Mouse (Mus musculus) hindbrain, embryonic 11.5 days (tissue): ENCODE measurements around the gene Ccdc69. TPM values are rescaled to one million over a fixed set of nuclear protein-coding genes. Genes with fewer than 3 reads are reported as not detected.

Experiments used
- ATAC-seq: fragments of 200-750 bp; cut with Nextera tagmentation; 2 replicates; pipeline ENCODE4 v1.8.0; 2017; ENCODE audit warnings: mild to moderate bottlenecking, moderate TSS enrichment, moderate library complexity; ENCODE audit not compliant: low FRiP score
- DNase-seq: peaks from one replicate; pipeline ENCODE4 v3.0.0-alpha.2; 2015; ENCODE audit warnings: low spot score
- H3K27ac ChIP-seq: fragments of 300-500 bp; sonication (generic); 2 replicates; pipeline ENCODE4 v1.5.1; 2014; ENCODE audit warnings: mild to moderate bottlenecking, low read depth, low read length
- H3K27me3 ChIP-seq: fragments of 300-500 bp; sonication (generic); 2 replicates; pipeline ENCODE4 v1.6.1; 2014; ENCODE audit warnings: mild to moderate bottlenecking, low read length, moderate library complexity, mixed read lengths; ENCODE audit not compliant: control insufficient read depth, insufficient read depth
- H3K36me3 ChIP-seq: fragments of 300-500 bp; sonication (generic); 2 replicates; pipeline ENCODE4 v1.6.1; 2014; ENCODE audit warnings: mild to moderate bottlenecking, low read length, moderate library complexity, mixed read lengths; ENCODE audit not compliant: control insufficient read depth, insufficient read depth
- H3K4me1 ChIP-seq: fragments of 300-500 bp; sonication (generic); replicated peaks from 2 replicates; pipeline ENCODE4 v1.6.1; 2014; ENCODE audit warnings: low read length, mixed read lengths; ENCODE audit not compliant: control insufficient read depth, insufficient read depth
- H3K4me2 ChIP-seq: fragments of 300-500 bp; sonication (generic); replicated peaks from 2 replicates; pipeline ENCODE4 v1.6.1; 2014; ENCODE audit warnings: mild to moderate bottlenecking, low read depth, low read length
- H3K4me3 ChIP-seq: fragments of 300-500 bp; sonication (generic); 2 replicates; pipeline ENCODE4 v1.5.1; 2014; ENCODE audit warnings: low read depth, low read length
- H3K9ac ChIP-seq: fragments of 300-500 bp; sonication (generic); 2 replicates; pipeline ENCODE4 v1.6.1; 2014; ENCODE audit warnings: low read depth, low read length
- H3K9me3 ChIP-seq: fragments of 300-500 bp; sonication (generic); 2 replicates; pipeline ENCODE4 v1.6.1; 2016; ENCODE audit warnings: low read length; ENCODE audit not compliant: control insufficient read depth
- WGBS: fragments of 180-500 bp; shearing (Covaris S2); extraction: QIAGEN DNeasy Blood & Tissue Kit; methylation state at CpG from one replicate; pipeline ENCODE4 v1.1.7; 2014; 5-methylcytosine and 5-hydroxymethylcytosine counted together
- polyA plus RNA-seq: library from polyadenylated mRNA; unstranded; fragments of >200 nt; fragmentation: Nextera tagmentation; extraction: Ambion mirVana; gene quantifications from 2 replicates; pipeline ENCODE4 v1.2.1, GENCODE M21; 2014

The Ccdc69 gene
- polyA plus RNA-seq, 1 experiment from 2014 or later: 0.36 TPM

DNA sequence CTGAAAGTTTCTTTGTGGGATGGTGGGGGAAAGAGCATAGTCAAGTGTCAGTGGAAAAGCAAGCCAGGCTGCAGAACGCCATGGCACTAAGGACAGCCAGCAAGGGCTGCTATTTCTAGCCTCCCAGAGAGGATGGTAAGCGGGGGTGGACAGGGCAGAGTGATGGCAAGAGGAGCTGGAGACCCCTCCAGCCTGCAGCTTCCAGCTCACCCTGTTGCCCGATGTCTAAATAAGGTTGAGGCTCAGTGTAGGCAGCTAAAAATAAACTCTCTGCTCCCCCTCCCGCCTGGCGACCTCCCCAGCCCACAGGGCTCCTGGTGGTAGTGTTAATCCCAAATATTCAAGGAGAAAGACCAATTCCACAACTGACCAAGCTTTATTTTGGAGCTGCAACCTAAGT is 7.5 kb upstream of the Ccdc69 start:
- no peak overlapping the region for H3K9ac ChIP-seq
- H3K27ac ChIP-seq: no peak overlapping the region
- ATAC-seq (no peak), DNase-seq (no peak)
- no peaks in the 10 kb centered on the region for H3K27me3 ChIP-seq
- H3K9me3 ChIP-seq: no peaks in the 10 kb centered on the region
- H3K4me2 ChIP-seq: no peak overlapping the region
- H3K36me3 ChIP-seq: no peaks in the 10 kb centered on the region
- WGBS: 61% methylated on average over 5 of the region's 5 CpGs
- H3K4me3 ChIP-seq: no peak overlapping the region
- no peaks in the 10 kb centered on the region for H3K4me1 ChIP-seq

DNA sequence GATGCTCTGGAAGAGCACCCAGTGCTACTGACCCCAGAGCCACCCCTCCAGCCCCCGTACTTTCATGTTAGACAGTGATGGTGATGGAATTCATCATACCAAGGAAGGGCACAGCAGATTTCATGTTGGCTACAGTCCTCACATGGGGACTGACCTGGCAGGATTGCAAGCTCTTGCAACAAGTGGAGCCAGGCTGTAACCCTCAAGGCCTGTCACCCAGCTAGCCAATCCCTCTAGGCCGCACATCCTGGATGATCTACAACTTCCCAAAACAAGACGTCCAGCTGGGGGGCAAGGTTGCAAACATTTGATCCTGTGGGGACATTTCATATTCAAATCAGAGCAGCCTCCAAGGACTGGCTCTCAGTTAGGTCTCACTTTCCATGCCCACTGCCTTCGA is 6.7 kb upstream of the Ccdc69 start:
- Histone ChIP-seq H3K9me3 (no peaks in the 10 kb centered on the region), H3K9ac (no peak overlapping the region), H3K36me3 (no peaks in the 10 kb centered on the region), H3K27ac (no peak overlapping the region), H3K27me3 (no peaks in the 10 kb centered on the region), H3K4me1 (no peaks in the 10 kb centered on the region), H3K4me3 (no peak overlapping the region), H3K4me2 (no peak overlapping the region)
- ATAC-seq (no peak), DNase-seq (no peak)
- WGBS: 83% methylated on average over 4 of the region's 4 CpGs

DNA sequence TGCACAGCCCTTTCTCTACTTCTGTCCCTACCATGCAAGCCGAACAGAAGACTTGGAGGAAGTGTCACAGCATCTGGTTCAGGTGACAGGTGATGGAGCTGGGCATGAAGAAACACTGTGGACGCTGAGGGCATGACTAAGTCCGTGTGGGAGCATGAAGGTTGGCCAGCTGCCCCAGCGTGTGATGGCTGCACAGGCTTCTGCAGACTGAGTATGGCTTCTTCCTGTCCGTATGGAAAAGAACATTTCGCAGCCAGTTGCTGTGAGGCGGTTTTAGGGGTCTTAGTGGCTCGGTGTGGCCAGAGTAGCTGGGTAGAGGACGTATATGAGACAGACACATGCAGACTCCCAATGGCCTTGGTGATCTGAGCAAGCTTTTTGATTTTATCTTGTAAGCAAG is 3.3 kb upstream of the Ccdc69 start:
- DNase-seq (no peak), ATAC-seq (no peak)
- Histone ChIP-seq H3K4me1 (no peaks in the 10 kb centered on the region), H3K27me3 (peaks cover 2% of the 10 kb centered on the region), H3K4me3 (no peak overlapping the region), H3K36me3 (no peaks in the 10 kb centered on the region), H3K27ac (no peak overlapping the region), H3K9ac (no peak overlapping the region), H3K9me3 (no peaks in the 10 kb centered on the region), H3K4me2 (no peak overlapping the region)
- 88% methylated on average over 9 of the region's 9 CpGs for WGBS

DNA sequence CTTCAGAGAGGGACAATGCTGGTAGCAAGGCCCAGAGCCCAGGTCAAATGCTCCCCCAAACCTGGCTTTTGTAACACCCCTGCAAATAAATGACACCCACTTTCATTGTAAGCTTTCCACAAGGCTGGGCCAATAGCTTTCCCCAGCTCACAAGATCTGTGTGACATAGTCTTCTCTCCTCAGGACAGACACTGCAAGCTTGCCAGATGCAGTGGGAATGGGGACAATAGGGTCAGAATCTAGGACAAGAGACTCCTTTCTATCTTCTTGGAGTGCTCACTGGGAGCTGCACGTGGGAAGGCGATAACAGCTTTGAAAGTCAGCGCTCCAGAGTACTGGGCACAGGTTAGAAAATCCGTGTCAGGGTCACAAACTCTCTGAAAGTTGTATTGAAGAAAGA is 1.2 kb upstream of the Ccdc69 start:
- ATAC-seq: no peak
- WGBS: 61% methylated on average over 4 of the region's 4 CpGs
- Histone ChIP-seq H3K9ac (no peak overlapping the region), H3K9me3 (no peaks in the 10 kb centered on the region), H3K27me3 (peaks cover 2% of the 10 kb centered on the region), H3K27ac (no peak overlapping the region), H3K4me2 (no peak overlapping the region), H3K4me3 (no peak overlapping the region), H3K4me1 (no peaks in the 10 kb centered on the region), H3K36me3 (no peaks in the 10 kb centered on the region)
- DNase-seq: no peak

DNA sequence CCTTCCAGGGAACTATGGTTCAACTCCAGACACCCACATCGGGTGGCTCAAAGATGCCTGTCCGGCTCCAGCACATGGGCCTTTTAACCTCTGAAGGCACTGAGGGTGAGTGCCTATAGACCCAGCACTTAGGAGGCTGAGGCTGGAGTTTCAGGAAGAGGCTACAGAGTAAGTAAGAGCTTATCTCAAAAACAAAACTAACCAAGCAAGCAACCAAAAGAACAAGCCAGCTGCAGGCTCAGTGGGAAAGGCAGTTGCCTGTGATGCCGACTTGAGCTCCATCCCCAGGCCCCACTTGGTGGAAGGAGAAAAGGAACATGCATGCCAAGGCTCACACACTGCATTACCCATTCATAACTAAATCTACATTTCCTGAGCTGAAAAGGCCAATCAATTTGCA is 571 bp upstream of the Ccdc69 start:
- Histone ChIP-seq H3K27ac (no peak overlapping the region), H3K27me3 (peaks cover 2% of the 10 kb centered on the region), H3K4me1 (no peaks in the 10 kb centered on the region), H3K36me3 (no peaks in the 10 kb centered on the region), H3K9ac (no peak overlapping the region), H3K9me3 (no peaks in the 10 kb centered on the region), H3K4me3 (no peak overlapping the region), H3K4me2 (peak overlapping the region; percentile 77; the same call in 1 of the 2 replicates)
- 52% methylated on average over 3 of the region's 3 CpGs for WGBS
- DNase-seq (no peak), ATAC-seq (no peak)

DNA sequence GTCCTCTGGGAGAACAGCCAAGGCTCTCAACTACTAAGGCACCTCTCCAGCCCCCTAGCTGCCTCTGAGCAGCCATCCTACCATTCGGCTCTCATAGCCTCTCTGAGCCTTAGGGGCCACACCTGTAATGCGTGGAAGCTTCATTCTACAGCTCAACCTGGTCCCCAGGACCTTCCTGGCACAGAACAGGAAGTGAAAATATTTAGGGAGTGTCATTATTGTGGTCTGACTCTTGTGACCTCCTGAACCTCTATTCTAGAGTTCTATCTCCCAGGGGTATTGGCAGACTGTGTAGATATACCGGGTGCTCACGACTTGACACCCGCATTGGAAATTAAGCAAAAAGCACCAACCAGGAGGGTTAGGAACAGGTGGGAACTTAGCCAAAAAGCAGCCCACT is 1.7 kb downstream of the Ccdc69 start:
- no peaks in the 10 kb centered on the region for H3K36me3 ChIP-seq
- H3K9me3 ChIP-seq: no peaks in the 10 kb centered on the region
- no peak overlapping the region for H3K4me3 ChIP-seq
- H3K27ac ChIP-seq: no peak overlapping the region
- WGBS: 90% methylated on average over 5 of the region's 5 CpGs
- H3K27me3 ChIP-seq: peaks cover 2% of the 10 kb centered on the region
- DNase-seq: no peak
- H3K4me2 ChIP-seq: no peak overlapping the region
- no peaks in the 10 kb centered on the region for H3K4me1 ChIP-seq
- H3K9ac ChIP-seq: no peak overlapping the region
- no peak for ATAC-seq

DNA sequence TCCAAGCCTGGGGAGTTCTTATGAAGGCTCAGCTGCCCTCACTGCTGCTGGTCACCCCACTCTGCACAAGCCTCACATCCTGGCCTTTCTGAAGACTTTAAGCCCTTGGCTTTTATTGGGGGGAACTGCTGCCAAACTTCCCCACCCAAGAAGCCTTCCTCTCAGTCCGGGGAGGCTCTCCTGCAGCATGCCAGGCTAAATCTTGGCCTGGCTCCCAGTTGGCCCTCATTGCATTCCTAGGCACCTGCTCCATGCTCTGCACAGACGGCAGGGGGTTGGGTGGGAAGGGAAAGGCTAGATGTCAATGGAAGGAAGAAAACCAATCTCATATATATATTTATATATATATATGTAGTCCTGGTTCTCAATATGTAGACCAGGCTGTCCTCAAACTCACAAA is 2.3 kb downstream of the Ccdc69 start:
- Histone ChIP-seq H3K36me3 (no peaks in the 10 kb centered on the region), H3K27me3 (peaks cover 2% of the 10 kb centered on the region), H3K4me2 (no peak overlapping the region), H3K27ac (no peak overlapping the region), H3K9ac (no peak overlapping the region), H3K4me3 (no peak overlapping the region), H3K9me3 (no peaks in the 10 kb centered on the region), H3K4me1 (no peaks in the 10 kb centered on the region)
- ATAC-seq (no peak), DNase-seq (no peak)
- 96% methylated on average over 2 of the region's 2 CpGs for WGBS

DNA sequence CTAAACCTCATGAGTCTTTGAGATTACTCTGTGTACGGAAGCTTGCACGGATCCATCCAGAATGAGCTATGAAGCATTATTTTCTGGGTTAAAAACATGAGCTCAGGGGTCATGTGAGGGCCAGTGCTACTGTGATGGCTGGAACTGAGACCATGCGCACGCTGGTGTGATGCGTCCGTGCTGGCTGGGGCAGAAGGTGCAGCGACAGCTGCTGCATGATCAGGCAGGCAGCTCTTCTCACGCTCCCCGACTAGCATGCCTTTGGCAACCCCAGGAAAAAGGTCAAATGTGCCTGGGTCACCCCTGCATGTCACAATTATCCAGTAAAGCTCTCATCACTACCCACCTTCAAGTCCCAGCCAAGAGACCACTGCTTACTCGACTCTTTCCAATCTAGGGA is 4.7 kb downstream of the Ccdc69 start:
- Histone ChIP-seq H3K36me3 (no peaks in the 10 kb centered on the region), H3K27me3 (peaks cover under 1% of the 10 kb centered on the region), H3K4me3 (no peak overlapping the region), H3K27ac (no peak overlapping the region), H3K4me1 (no peaks in the 10 kb centered on the region), H3K9ac (no peak overlapping the region), H3K9me3 (no peaks in the 10 kb centered on the region), H3K4me2 (no peak overlapping the region)
- no peak for ATAC-seq
- DNase-seq: no peak
- 74% methylated on average over 10 of the region's 10 CpGs for WGBS

DNA sequence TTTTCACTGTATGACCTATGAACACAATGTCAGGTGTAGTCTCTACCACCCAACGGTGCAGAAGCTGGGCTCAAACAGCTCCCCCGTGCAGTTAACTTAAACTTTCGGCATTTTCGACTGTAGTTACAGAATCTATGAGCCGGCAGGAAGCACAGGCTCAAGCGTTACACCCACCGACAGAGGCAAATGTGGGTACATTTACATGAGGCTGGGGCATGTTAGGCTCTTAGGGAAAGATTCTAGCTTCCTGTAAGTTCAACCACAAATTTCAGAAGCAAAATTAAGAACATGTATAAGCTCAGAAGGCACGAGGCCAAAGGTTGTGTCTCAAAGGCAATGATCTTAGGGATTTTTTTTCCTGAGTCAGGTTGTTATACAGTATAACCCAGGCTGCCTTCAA is 5.5 kb downstream of the Ccdc69 start:
- Histone ChIP-seq H3K4me2 (no peak overlapping the region), H3K9me3 (no peaks in the 10 kb centered on the region), H3K9ac (no peak overlapping the region), H3K36me3 (no peaks in the 10 kb centered on the region), H3K27ac (no peak overlapping the region), H3K27me3 (no peaks in the 10 kb centered on the region; the same call in none of the 2 replicates), H3K4me3 (no peak overlapping the region), H3K4me1 (no peaks in the 10 kb centered on the region)
- DNase-seq: no peak
- 87% methylated on average over 8 of the region's 8 CpGs for WGBS
- ATAC-seq: no peak
